Mouse (Mus musculus) kidney, adult 2 months (tissue): ENCODE data around the gene Crk. TPM values are rescaled to one million over a fixed set of nuclear protein-coding genes. Genes with fewer than 3 reads are reported as not detected.
"Not testable (repeated sequence)": the region's sequence is repeated elsewhere in the genome, so short reads cannot be mapped to it uniquely, and the experiment has no call there.

ENCODE experiments used
- DNase-seq: peaks from one replicate; pipeline ENCODE4 v3.0.0; 2021
- H3K27ac ChIP-seq: fragments of 200-500 bp; 2 replicates; pipeline ENCODE4 v1.5.1; 2012; ENCODE audit warnings: low read depth, low read length, control low read depth, inconsistent platforms; ENCODE audit not compliant: insufficient read depth
- H3K27me3 ChIP-seq: fragments of 200-500 bp; replicated peaks from 2 replicates; pipeline ENCODE4 v1.6.1; 2012; ENCODE audit warnings: mild to moderate bottlenecking, moderate library complexity, low read length, inconsistent platforms; ENCODE audit not compliant: control insufficient read depth, insufficient read depth
- H3K36me3 ChIP-seq: fragments of 200-500 bp; 2 replicates; pipeline ENCODE4 v1.6.1; 2012; ENCODE audit warnings: mild to moderate bottlenecking, moderate library complexity, low read length, inconsistent platforms; ENCODE audit not compliant: control insufficient read depth, insufficient read depth
- H3K4me1 ChIP-seq: fragments of 200-500 bp; 2 replicates; pipeline ENCODE4 v1.6.1; 2011; ENCODE audit warnings: low read length; ENCODE audit not compliant: control insufficient read depth, insufficient read depth
- H3K4me3 ChIP-seq: fragments of 200-500 bp; 2 replicates; pipeline ENCODE4 v1.5.1; 2011; ENCODE audit warnings: mild to moderate bottlenecking, low read depth, low read length, control low read depth; ENCODE audit not compliant: insufficient read depth
- CTCF ChIP-seq: fragments of 200-500 bp; conservative IDR thresholded peaks from 2 replicates; pipeline ENCODE4 v1.5.1; 2011; ENCODE audit warnings: low read depth, mild to moderate bottlenecking, control low read depth, low read length, moderate library complexity, mixed read lengths; ENCODE audit not compliant: insufficient read depth, insufficient read length
- POLR2A ChIP-seq: fragments of 200-500 bp; IDR thresholded peaks from one replicate; pipeline ENCODE4 v1.6.1; 2011; ENCODE audit warnings: low read depth, low read length, control low read depth
- WGBS: fragments of 180-500 bp; shearing (Covaris S2); methylation state at CpG from one replicate; pipeline ENCODE4 v1.1.7; 2018; 5-methylcytosine and 5-hydroxymethylcytosine counted together
- polyA plus RNA-seq: library from polyadenylated mRNA; depleted of rRNA; stranded (reverse); fragments of >200 nt; gene quantifications from 2 replicates; pipeline ENCODE4 v1.2.3, GENCODE M21; 2012

The Crk gene
- polyA plus RNA-seq, 1 experiment: 48.4 TPM

- Histone ChIP-seq H3K4me3 (no peak overlapping the region), H3K36me3 (peaks cover 2% of the 10 kb centered on the region; the same call in 1 of the 2 replicates), H3K27ac (peak overlapping the region; percentile 77), H3K4me1 (peaks cover 15% of the 10 kb centered on the region), H3K27me3 (no peaks in the 10 kb centered on the region)
- DNase-seq: no peak
- no peak for TF ChIP-seq POLR2A
- TF ChIP-seq CTCF: no peak
- WGBS: 54% methylated on average over 2 of the region's 2 CpGs
Observed at GRCm38 (mm10) chr11:75688132-75688531, 9.1 kb downstream of the Crk start.

DNA sequence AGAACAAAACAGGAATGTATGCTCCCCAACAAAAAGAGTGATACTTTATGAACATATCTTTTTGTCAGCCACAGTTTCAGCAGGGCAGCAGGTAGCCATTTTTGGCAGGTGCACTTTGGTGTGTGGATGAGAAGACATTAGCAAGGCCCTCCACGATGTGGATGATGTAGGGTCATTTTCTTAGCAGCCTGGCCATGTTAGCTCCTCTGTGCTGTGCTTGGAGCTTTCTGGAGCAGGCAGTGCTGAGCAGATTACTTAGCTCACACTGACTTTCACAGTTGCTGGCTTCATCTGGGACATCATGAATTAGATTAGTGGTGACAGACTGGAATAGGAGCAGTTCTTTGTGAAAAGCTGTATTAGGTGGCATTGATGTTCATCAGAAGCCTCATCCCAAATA is 10.9 kb downstream of the Crk start:
- no peak for TF ChIP-seq POLR2A
- no peak for TF ChIP-seq CTCF
- H3K27me3 ChIP-seq: no peaks in the 10 kb centered on the region
- no peak for DNase-seq
- H3K4me1 ChIP-seq: peaks cover 15% of the 10 kb centered on the region
- H3K4me3 ChIP-seq: no peak overlapping the region
- H3K36me3 ChIP-seq: peaks cover 2% of the 10 kb centered on the region; the same call in 1 of the 2 replicates
- 70% methylated on average over 1 of the region's 1 CpGs for WGBS
- H3K27ac ChIP-seq: no peak overlapping the region

DNA sequence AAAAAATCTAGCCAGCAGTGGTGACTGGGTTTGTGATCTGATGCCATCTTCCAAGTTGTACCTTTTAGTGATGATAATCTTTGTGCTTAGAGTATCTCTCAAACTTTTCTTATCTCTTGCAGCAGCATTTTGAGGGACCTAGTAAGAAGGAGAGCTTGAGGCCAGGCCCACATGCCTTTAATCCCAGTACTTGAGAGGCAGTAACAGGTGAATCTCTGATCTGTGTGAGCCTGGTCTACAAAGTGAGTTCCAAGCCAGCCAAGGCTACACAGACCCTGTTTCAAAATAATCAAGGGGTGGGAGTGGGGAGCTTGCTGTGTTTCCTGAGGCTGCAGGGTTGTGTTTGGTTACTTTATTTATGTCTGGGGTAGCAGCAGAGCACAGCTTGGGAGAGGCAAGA is 12.0 kb downstream of the Crk start:
- H3K27ac ChIP-seq: no peak overlapping the region
- H3K36me3 ChIP-seq: peaks cover 2% of the 10 kb centered on the region; the same call in 1 of the 2 replicates
- no peaks in the 10 kb centered on the region for H3K27me3 ChIP-seq
- DNase-seq: no peak
- no peak overlapping the region for H3K4me3 ChIP-seq
- TF ChIP-seq POLR2A (no peak), CTCF (no peak)
- peaks cover 13% of the 10 kb centered on the region for H3K4me1 ChIP-seq

DNA sequence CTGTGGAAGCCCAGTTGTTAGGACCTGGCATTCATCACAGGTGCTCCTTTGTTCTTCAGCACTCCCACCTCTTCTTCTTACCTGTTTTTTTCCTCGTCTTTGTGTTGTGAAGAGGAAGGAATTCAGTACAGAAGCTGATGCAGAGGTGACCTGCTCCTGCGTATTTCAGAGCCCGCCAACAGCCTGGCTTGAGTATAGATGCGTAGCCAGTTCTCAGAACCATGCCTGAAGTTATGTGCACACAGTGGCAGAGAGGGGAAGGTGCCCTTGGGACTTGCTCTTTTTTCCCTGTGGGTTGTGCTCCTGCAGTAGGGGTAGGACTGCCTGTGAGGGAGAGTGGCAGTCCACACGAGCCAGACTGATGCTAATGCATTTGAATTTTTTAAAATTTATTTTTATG is 14.5 kb downstream of the Crk start:
- 77% methylated on average over 5 of the region's 5 CpGs for WGBS
- Histone ChIP-seq H3K4me3 (no peak overlapping the region), H3K27me3 (no peaks in the 10 kb centered on the region), H3K36me3 (peaks cover 6% of the 10 kb centered on the region), H3K27ac (no peak overlapping the region), H3K4me1 (no peaks in the 10 kb centered on the region)
- TF ChIP-seq CTCF (no peak), POLR2A (no peak)
- DNase-seq: no peak

GRCm38 (mm10) chr11:75697464-75697863 is 18.4 kb downstream of the Crk start:
- H3K4me3 ChIP-seq, H3K4me1 ChIP-seq, DNase-seq, H3K27ac ChIP-seq, H3K27me3 ChIP-seq, H3K36me3 ChIP-seq: not testable (repeated sequence)
- WGBS: 92% methylated on average over 3 of the region's 3 CpGs

DNA sequence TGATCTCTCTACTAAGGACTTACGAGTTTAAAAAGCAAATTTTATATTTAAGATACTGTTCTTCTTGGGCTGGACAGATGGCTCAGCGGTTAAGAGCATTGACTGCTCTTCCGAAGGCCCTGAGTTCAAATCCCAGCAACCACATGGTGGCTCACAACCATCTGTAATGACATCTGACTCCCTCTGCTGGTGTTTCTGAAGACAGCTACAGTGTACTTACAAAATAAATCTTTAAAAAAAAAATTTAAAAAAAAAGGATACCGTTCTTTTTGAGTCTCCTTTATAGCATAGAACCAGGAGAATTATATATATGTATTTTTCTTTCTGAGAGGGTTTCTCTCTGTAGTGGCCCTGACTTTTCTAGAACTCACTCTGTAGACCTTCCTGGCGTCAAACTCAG is 21.5 kb downstream of the Crk start:
- peaks cover 11% of the 10 kb centered on the region for H3K36me3 ChIP-seq
- H3K27me3 ChIP-seq: no peaks in the 10 kb centered on the region
- no peak for TF ChIP-seq CTCF
- no peak for TF ChIP-seq POLR2A
- DNase-seq: no peak
- H3K4me1 ChIP-seq: no peaks in the 10 kb centered on the region
- 97% methylated on average over 5 of the region's 5 CpGs for WGBS
- H3K27ac ChIP-seq: no peak overlapping the region
- H3K4me3 ChIP-seq: no peak overlapping the region

DNA sequence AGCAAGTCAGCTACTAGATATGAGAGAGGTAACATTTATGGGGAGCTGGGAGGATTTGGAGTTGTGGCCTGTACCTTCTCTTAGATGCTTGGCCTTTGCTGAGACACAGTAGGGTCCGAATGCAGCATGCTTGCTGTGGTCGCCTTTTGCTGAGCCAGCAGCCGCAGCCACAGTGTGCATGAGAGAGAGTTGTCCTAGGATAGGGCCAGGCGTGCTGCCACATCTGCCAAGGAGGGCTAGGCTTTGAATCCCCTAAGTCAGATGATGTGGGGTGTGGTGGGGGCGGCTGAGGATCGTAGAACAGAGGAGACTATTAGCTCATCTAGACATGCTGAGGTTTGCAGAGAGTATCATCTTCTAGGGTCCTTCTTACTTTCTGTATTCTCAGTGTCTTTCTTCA is 23.7 kb downstream of the Crk start:
- DNase-seq: no peak
- Histone ChIP-seq H3K4me3 (no peak overlapping the region), H3K4me1 (no peaks in the 10 kb centered on the region), H3K27me3 (no peaks in the 10 kb centered on the region), H3K36me3 (peaks cover 11% of the 10 kb centered on the region), H3K27ac (no peak overlapping the region)
- WGBS: 89% methylated on average over 6 of the region's 6 CpGs
- TF ChIP-seq CTCF: no peak
- no peak for TF ChIP-seq POLR2A

DNA sequence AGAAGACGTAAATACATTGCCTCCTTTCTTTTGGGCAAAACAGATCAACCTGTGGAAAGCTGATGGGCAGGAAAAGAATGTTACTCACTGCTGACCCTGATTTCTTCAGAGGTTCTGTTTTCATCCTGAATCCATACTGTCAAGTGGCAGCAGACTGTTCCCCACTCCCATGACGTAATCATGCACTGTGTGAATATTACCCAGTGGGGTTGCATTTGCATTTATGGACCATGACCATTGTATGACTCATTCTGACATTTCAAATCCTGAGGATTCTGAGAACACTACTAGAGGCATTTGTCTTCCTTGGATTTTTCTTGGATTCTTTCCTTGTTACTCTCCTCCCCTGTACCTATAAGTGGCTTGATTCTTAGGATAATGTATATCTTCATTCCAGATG is 24.7 kb downstream of the Crk start:
- no peak for DNase-seq
- H3K27me3 ChIP-seq: no peaks in the 10 kb centered on the region
- no peaks in the 10 kb centered on the region for H3K4me1 ChIP-seq
- 87% methylated on average over 2 of the region's 2 CpGs for WGBS
- no peak overlapping the region for H3K27ac ChIP-seq
- TF ChIP-seq CTCF: no peak
- TF ChIP-seq POLR2A: no peak
- no peak overlapping the region for H3K4me3 ChIP-seq
- peaks cover 8% of the 10 kb centered on the region for H3K36me3 ChIP-seq

- H3K27me3 ChIP-seq: no peaks in the 10 kb centered on the region
- DNase-seq: peak; percentile 46
- TF ChIP-seq POLR2A (no peak), CTCF (no peak)
- 94% methylated on average over 1 of the region's 1 CpGs for WGBS
- H3K27ac ChIP-seq: no peak overlapping the region
- H3K4me3 ChIP-seq: no peak overlapping the region
- no peaks in the 10 kb centered on the region for H3K4me1 ChIP-seq
- no peaks in the 10 kb centered on the region for H3K36me3 ChIP-seq
Observed at GRCm38 (mm10) chr11:75713949-75714348, 34.9 kb downstream of the Crk start.
